Mouse (Mus musculus) embryonic facial prominence, embryonic 14.5 days (tissue): ENCODE results near the gene Plcb2. TPM values are rescaled to one million over a fixed set of nuclear protein-coding genes. Genes with fewer than 3 reads are reported as not detected.

ENCODE experiments used
- ATAC-seq: fragments of 200-750 bp; cut with Nextera tagmentation; 2 replicates; pipeline ENCODE4 v1.8.0; 2017; ENCODE audit warnings: low read depth, moderate number of reproducible peaks, moderate TSS enrichment
- DNase-seq: peaks from one replicate; pipeline ENCODE4 v3.0.0-alpha.2; 2015; ENCODE audit warnings: low spot score
- H3K27ac ChIP-seq: fragments of 300-500 bp; sonication (generic); replicated peaks from 2 replicates; pipeline ENCODE4 v1.5.1; 2014; ENCODE audit warnings: low read depth, mild to moderate bottlenecking, low read length, moderate library complexity
- H3K27me3 ChIP-seq: fragments of 300-500 bp; sonication (generic); replicated peaks from 2 replicates; pipeline ENCODE4 v1.6.1; 2014; ENCODE audit warnings: low read length; ENCODE audit not compliant: control insufficient read depth, insufficient read depth
- H3K36me3 ChIP-seq: fragments of 300-500 bp; sonication (generic); 2 replicates; pipeline ENCODE4 v1.6.1; 2014; ENCODE audit warnings: low read length, mixed read lengths; ENCODE audit not compliant: control insufficient read depth, insufficient read depth
- H3K4me1 ChIP-seq: fragments of 300-500 bp; sonication (generic); 2 replicates; pipeline ENCODE4 v1.6.1; 2014; ENCODE audit warnings: antibody characterized with exemption, low read length; ENCODE audit not compliant: control insufficient read depth, insufficient read depth
- H3K4me2 ChIP-seq: fragments of 300-500 bp; sonication (generic); 2 replicates; pipeline ENCODE4 v1.6.1; 2014; ENCODE audit warnings: low read depth, mild to moderate bottlenecking, low read length, moderate library complexity, mixed read lengths
- H3K4me3 ChIP-seq: fragments of 300-500 bp; sonication (generic); 2 replicates; pipeline ENCODE4 v1.5.1; 2014; ENCODE audit warnings: low read depth, mild to moderate bottlenecking, low read length
- H3K9ac ChIP-seq: fragments of 300-500 bp; sonication (generic); 2 replicates; pipeline ENCODE4 v1.6.1; 2014; ENCODE audit warnings: low read depth, mild to moderate bottlenecking, low read length, moderate library complexity, mixed read lengths
- H3K9me3 ChIP-seq: fragments of 300-500 bp; sonication (generic); 2 replicates; pipeline ENCODE4 v1.6.1; 2016; ENCODE audit warnings: low read length; ENCODE audit not compliant: control insufficient read depth
- WGBS: fragments of 180-500 bp; shearing (Covaris S2); extraction: QIAGEN DNeasy Blood & Tissue Kit; methylation state at CpG from one replicate; pipeline ENCODE4 v1.1.7; 2014; 5-methylcytosine and 5-hydroxymethylcytosine counted together
- polyA plus RNA-seq: library from polyadenylated mRNA; unstranded; fragments of >200 nt; fragmentation: Nextera tagmentation; extraction: Ambion mirVana; gene quantifications from 2 replicates; pipeline ENCODE4 v1.2.1, GENCODE M21; 2014

Gene Plcb2
- polyA plus RNA-seq, 1 experiment from 2014 or later = 0.85 TPM

DNA sequence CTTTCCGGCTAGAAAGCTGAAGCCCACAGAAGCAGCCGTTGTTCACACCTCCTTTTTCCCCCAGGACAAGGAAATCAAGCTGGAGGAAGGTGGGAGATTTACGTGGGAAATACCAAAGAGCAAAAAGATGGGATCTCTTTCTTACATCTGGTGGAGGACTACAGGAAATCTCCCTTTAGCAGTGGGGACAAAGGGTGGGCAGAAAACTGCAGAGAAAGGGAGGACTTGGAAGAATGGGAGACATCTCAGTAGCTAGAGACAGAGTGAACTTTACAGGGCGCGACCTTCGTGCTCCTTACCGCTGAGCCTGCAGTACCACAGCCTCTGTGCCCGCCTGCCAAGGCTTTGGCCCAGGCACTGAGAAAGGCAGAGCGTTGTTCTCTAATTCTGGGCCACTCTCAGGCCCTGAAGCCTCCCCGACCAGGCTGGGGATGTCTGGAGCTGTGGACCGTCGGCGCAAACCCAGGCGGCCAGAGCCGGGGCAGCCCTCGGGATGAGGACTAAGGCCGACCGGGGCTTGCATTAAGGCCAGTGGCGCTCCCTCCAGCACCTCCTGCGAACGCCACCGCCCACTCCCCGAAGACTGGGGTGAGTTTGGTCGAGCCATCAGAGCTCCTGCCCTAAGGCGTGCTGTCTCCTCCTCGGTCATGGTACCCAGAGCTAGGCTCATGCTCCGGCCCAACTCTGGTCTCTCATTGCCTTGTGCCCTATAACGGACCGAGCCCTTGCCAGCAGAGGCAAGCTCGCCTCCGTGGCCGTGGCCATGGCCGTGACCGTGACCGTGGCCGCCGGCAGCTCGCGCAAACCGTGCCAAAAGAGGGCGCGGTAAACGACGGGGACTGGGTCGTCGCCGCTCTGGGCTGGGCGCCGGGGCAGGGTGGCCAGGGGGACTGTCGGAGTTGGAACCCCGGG, 26.0 kb downstream of the Plcb2 start:
- DNase-seq (no peak), ATAC-seq (no peak)
- peak overlapping the region; percentile 43 for H3K4me3 ChIP-seq
- no peaks in the 10 kb centered on the region for H3K36me3 ChIP-seq
- H3K27me3 ChIP-seq = peaks cover 75% of the 10 kb centered on the region
- no peaks in the 10 kb centered on the region for H3K9me3 ChIP-seq
- H3K4me2 ChIP-seq = peak overlapping the region; percentile 75
- 7% methylated on average over 28 of the region's 51 CpGs for WGBS
- peaks cover 27% of the 10 kb centered on the region for H3K4me1 ChIP-seq
- H3K9ac ChIP-seq = no peak overlapping the region
- H3K27ac ChIP-seq = no peak overlapping the region

DNA sequence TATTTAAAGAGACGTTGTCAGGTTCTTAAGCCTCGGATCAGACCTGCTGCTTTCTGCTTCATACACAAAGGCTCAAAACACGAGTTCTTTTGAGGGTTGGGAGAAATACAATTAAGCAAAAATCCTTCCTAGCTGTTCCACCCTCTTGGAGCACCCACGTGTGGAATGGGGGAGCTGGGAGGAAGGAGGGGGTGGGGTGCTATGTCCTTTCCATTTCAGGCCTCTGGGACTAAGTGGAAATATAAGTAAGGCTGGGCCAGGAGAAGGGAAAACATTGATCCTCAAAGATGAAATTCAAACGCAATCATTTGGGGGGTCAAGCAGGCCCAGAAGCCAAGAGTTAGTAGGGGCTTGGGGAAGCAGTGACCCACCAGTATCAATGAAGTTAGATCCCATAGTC, 27.1 kb downstream of the Plcb2 start:
- DNase-seq = no peak
- Histone ChIP-seq H3K4me2 (no peak overlapping the region), H3K36me3 (no peaks in the 10 kb centered on the region)

DNA sequence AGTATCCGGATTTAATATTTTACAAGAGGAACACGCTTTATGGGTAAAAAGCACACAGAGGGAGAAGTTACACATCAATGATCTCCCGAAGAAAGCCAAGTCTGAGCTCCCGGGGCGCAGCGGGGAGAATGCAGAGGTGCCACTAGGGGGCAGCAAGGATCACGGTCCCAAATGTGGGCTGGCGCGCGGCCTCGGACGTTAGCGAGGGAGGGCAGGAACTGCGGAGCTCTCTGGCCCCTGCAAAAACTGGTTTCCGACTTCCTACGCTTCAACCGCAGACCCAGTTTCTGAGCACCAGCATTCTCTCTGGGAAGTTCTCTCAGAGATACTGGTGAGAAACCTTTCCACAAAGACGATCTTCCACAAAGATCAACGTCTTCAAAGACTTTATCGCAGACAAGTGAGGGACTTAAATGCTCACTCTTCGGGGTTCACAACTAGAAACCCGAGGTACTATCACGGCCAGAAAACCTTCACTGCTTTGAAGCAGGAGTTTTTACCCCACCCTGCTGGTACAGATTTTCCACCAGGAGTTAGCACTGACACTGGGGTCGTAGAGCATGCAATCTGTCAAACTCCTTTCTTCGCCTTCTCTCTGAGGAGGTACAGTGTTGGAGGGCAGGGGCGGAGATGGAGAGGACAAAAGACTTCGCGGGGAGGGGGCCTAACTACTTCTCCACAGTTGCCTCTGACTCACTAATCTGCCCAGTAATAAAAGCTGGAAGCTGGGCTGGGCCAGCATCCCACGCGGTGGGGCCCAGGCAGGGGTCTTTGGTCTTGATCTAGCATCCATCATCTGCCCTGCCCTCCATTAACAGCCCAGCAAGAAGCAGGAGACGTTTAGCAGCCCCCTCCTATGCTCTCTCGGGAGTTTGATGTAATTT, 27.8 kb downstream of the Plcb2 start:
- no peaks in the 10 kb centered on the region for H3K36me3 ChIP-seq
- H3K4me2 ChIP-seq = peak overlapping the region; percentile 52
- H3K9me3 ChIP-seq = no peaks in the 10 kb centered on the region
- H3K4me3 ChIP-seq = peak overlapping the region; percentile 25
- no peak overlapping the region for H3K9ac ChIP-seq
- peaks cover 29% of the 10 kb centered on the region for H3K4me1 ChIP-seq
- no peak overlapping the region for H3K27ac ChIP-seq
- DNase-seq (peak; percentile 79), ATAC-seq (peak; percentile 50; the same call in 1 of the 2 replicates)
- H3K27me3 ChIP-seq = peaks cover 69% of the 10 kb centered on the region
- 3% methylated on average over 32 of the region's 32 CpGs for WGBS

More for the DNA sequence above, 27.1 kb downstream of the Plcb2 start:
- Histone ChIP-seq H3K27ac (no peak overlapping the region), H3K27me3 (peaks cover 72% of the 10 kb centered on the region), H3K9ac (no peak overlapping the region), H3K9me3 (no peaks in the 10 kb centered on the region), H3K4me1 (peaks cover 29% of the 10 kb centered on the region), H3K4me3 (no peak overlapping the region)
- ATAC-seq = no peak
- WGBS = 16% methylated on average over 5 of the region's 5 CpGs

DNA sequence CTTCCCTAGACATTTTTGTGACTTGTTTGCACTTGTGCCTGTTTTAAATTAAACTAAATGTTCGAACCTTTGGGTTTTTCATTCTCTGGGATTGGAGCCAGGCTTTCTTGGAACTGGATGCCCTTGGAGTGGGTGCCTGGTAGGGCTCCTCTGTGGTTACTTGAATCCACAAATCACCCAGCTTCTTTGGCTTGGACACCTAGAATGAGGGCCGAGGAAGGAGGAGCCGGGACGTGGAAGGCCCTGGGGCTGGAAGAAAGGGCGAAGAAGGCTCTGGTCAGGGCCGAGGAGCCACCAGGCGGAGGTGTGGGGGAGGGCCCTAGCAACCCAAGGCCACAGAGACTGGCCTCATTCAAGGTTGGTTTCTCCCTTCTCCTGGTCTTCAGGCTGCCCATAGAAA, 30.3 kb downstream of the Plcb2 start:
- WGBS = 22% methylated on average over 7 of the region's 7 CpGs
- peaks cover 44% of the 10 kb centered on the region for H3K27me3 ChIP-seq
- H3K4me3 ChIP-seq = no peak overlapping the region
- peaks cover 19% of the 10 kb centered on the region for H3K4me1 ChIP-seq
- ATAC-seq (no peak), DNase-seq (peak; percentile 81)
- H3K9me3 ChIP-seq = no peaks in the 10 kb centered on the region
- H3K4me2 ChIP-seq = no peak overlapping the region
- peak overlapping the region; percentile 53 for H3K27ac ChIP-seq
- no peaks in the 10 kb centered on the region for H3K36me3 ChIP-seq
- H3K9ac ChIP-seq = no peak overlapping the region

DNA sequence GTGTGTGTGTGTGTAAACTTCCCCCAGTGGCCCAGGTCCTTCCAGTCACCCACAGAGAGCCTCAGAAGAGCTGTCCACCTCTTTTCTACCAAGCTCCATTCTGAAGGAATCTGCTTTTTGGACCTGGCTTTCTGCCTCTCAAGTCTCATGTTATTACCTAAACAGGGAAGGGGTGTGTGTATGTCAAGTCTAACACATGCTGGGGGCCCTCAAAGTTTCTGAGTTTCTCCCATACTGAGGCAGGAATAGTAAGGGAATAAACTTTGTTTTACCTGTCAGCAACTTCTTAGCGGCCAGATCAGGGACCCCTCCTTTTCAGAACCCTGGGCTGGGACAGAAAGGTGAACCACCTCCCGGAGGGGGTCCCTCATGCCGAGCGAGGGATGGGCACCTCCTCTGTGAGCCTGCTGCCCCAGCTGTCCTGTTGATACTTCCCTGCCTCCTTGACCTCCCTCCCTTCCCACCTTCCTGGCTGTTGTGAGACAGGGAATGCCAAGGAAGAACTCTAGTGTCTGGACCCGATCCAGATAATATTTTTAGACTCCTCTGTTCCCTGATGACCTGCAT, 30.8 kb downstream of the Plcb2 start:
- Histone ChIP-seq H3K4me2 (no peak overlapping the region), H3K27ac (no peak overlapping the region), H3K4me3 (no peak overlapping the region), H3K36me3 (no peaks in the 10 kb centered on the region), H3K27me3 (peaks cover 38% of the 10 kb centered on the region), H3K4me1 (peaks cover 15% of the 10 kb centered on the region), H3K9ac (no peak overlapping the region), H3K9me3 (no peaks in the 10 kb centered on the region)
- DNase-seq (no peak), ATAC-seq (no peak)
- WGBS = 30% methylated on average over 5 of the region's 5 CpGs

DNA sequence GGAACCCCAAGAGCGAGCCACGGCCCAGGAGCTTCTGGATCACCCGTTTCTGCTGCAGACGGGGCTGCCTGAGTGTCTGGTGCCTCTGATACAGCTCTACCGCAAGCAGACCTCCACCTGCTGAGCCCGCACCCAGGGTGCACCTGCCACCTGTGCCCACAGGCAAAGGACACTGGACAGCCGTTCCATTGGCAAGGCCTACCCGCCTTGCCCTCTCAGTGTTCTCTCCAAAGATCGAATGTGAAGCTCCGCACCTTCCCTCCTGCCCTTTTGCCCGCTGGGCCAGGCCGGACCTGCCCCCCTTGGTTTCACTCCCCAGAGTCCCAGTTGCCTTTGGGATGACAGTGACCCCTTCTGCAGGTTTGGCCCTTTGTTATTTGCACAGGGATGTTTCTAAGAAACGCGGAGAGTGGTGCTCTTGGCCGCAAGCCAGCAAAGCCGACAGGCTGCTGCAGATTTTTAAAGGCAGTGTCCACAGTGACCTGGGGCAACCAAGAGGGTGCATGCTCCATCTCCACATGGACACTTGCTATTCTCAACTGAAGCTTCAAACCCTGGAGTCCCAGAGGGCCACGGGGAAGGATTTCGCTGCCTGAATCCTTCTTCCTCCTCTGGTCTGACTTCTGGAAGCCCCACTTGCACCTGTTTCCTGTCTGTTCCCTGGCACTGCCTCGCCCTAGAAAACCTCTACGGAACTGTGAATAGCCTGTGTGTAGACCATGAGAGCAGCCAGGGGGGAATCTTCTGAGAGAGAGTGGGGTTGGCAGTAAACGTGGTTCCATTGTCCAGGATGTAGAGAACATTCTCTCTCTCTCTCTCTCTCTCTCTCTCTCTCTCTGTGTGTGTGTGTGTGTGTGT, 31.6 kb downstream of the Plcb2 start:
- Histone ChIP-seq H3K27ac (no peak overlapping the region), H3K9ac (no peak overlapping the region), H3K9me3 (no peaks in the 10 kb centered on the region), H3K27me3 (peaks cover 31% of the 10 kb centered on the region), H3K4me3 (no peak overlapping the region), H3K4me2 (no peak overlapping the region), H3K36me3 (no peaks in the 10 kb centered on the region), H3K4me1 (peaks cover 15% of the 10 kb centered on the region)
- DNase-seq = peak; percentile 49
- ATAC-seq = no peak
- 51% methylated on average over 18 of the region's 21 CpGs for WGBS

DNA sequence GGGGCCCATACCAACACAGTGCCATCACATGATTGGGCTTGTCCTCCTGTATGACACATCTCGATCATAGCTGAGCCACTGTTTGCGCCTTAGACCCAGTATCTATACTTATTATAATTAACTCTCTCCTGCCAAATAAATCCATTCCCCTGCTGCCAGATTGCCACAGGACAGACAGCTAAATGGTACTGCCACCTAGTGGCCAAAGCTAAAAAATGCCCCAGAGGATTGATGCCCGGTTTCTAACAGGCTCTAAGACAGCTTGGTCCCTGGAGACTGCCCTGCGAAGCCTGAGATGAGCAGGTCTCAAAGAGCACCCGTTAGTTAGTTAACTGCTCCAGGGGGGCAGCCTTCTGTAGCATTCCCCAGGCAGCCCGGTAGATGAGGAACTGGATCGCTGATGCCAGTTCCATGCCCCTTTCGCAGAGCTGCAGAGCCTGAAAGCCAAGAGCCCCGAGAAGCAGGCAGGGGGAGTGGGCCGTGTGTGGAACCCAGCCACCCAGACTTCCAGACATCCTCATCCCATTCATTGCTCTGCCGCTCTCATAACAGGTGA, 32.5 kb downstream of the Plcb2 start:
- H3K9ac ChIP-seq = no peak overlapping the region
- WGBS = 27% methylated on average over 11 of the region's 11 CpGs
- no peak overlapping the region for H3K27ac ChIP-seq
- H3K27me3 ChIP-seq = peaks cover 22% of the 10 kb centered on the region
- H3K4me2 ChIP-seq = no peak overlapping the region
- H3K4me3 ChIP-seq = no peak overlapping the region
- H3K4me1 ChIP-seq = peaks cover 14% of the 10 kb centered on the region
- ATAC-seq (0 out of 2 replicates have a peak, but pooled peaks have one; percentile 3), DNase-seq (peak; percentile 71)
- no peaks in the 10 kb centered on the region for H3K36me3 ChIP-seq
- no peaks in the 10 kb centered on the region for H3K9me3 ChIP-seq
